Mouse (Mus musculus) liver, adult 2 months (tissue): ENCODE measurements around the gene Ildr1. TPM values are rescaled to one million over a fixed set of nuclear protein-coding genes. Genes with fewer than 3 reads are reported as not detected.

Experiments used
- DNase-seq: peaks from one replicate; pipeline ENCODE4 v3.0.0-alpha.2; 2011; ENCODE audit warnings: low read depth, low spot score; ENCODE audit errors: extremely low read depth
- H3K27ac ChIP-seq: fragments of 200-500 bp; replicated peaks from 2 replicates; pipeline ENCODE4 v1.5.1; 2012; ENCODE audit warnings: low read depth, mild to moderate bottlenecking, control low read depth, inconsistent platforms, low read length; ENCODE audit not compliant: insufficient read depth
- H3K27me3 ChIP-seq: fragments of 200-500 bp; 2 replicates; pipeline ENCODE4 v1.6.1; 2012; ENCODE audit warnings: mild to moderate bottlenecking, moderate library complexity, low read length, inconsistent platforms; ENCODE audit not compliant: control insufficient read depth, insufficient read depth
- H3K36me3 ChIP-seq: fragments of 200-500 bp; 2 replicates; pipeline ENCODE4 v1.6.1; 2012; ENCODE audit warnings: low read length, inconsistent platforms; ENCODE audit not compliant: control insufficient read depth, insufficient read depth
- H3K4me1 ChIP-seq: fragments of 200-500 bp; 2 replicates; pipeline ENCODE4 v1.6.1; 2011; ENCODE audit warnings: low read length; ENCODE audit not compliant: control insufficient read depth, insufficient read depth
- H3K4me3 ChIP-seq: fragments of 200-500 bp; 2 replicates; pipeline ENCODE4 v1.5.1; 2011; ENCODE audit warnings: low read depth, mild to moderate bottlenecking, control low read depth, low read length, moderate library complexity; ENCODE audit not compliant: insufficient read depth
- H3K79me2 ChIP-seq: fragments of 200-500 bp; 2 replicates; pipeline ENCODE4 v1.6.1; 2012; ENCODE audit warnings: inconsistent platforms, mild to moderate bottlenecking, low read length, moderate library complexity; ENCODE audit not compliant: control insufficient read depth, insufficient read depth
- H3K9ac ChIP-seq: fragments of 200-500 bp; 2 replicates; pipeline ENCODE4 v1.6.1; 2012; ENCODE audit warnings: low read depth, mild to moderate bottlenecking, control low read depth, inconsistent platforms, low read length
- CTCF ChIP-seq: fragments of 200-500 bp; IDR thresholded peaks from 2 replicates; pipeline ENCODE4 v1.5.1; 2011; ENCODE audit warnings: low read depth, low read length, control low read depth
- POLR2A ChIP-seq: fragments of 200-500 bp; IDR thresholded peaks from 2 replicates; pipeline ENCODE4 v1.6.1; 2011; ENCODE audit warnings: low read length, control low read depth; ENCODE audit not compliant: insufficient read depth; ENCODE audit errors: extremely low read depth
- WGBS: fragments of 180-500 bp; shearing (Covaris S2); methylation state at CpG from one replicate; pipeline ENCODE4 v1.1.7; 2018; 5-methylcytosine and 5-hydroxymethylcytosine counted together
- polyA plus RNA-seq: library from polyadenylated mRNA; depleted of rRNA; stranded (reverse); fragments of >200 nt; gene quantifications from 2 replicates; pipeline ENCODE4 v1.2.3, GENCODE M21; 2012; rRNA removed
- total RNA-seq: library from RNA; depleted of rRNA; stranded (reverse); fragments of >200 nt; gene quantifications from 2 replicates; pipeline ENCODE4 v1.2.3, GENCODE M21; 2014; rRNA removed

Ildr1 gene
- total and polyA plus RNA-seq, 2 experiments = 0.11 to 0.37 TPM

GRCm38 (mm10) chr16:36770191-36770771 is 76.5 kb downstream of the Ildr1 start:
- TF ChIP-seq POLR2A (no peak), CTCF (no peak)
- 78% methylated on average over 9 of the region's 13 CpGs for WGBS
- no peak overlapping the region for H3K9ac ChIP-seq
- no peaks in the 10 kb centered on the region for H3K4me1 ChIP-seq
- H3K36me3 ChIP-seq = no peaks in the 10 kb centered on the region
- peak; percentile 30 for DNase-seq
- H3K27ac ChIP-seq = no peak overlapping the region
- H3K27me3 ChIP-seq = no peaks in the 10 kb centered on the region
- no peaks in the 10 kb centered on the region for H3K79me2 ChIP-seq
- no peak overlapping the region for H3K4me3 ChIP-seq

GRCm38 (mm10) chr16:36770830-36771229 is 77.1 kb downstream of the Ildr1 start:
- no peaks in the 10 kb centered on the region for H3K4me1 ChIP-seq
- no peak overlapping the region for H3K9ac ChIP-seq
- TF ChIP-seq CTCF = no peak
- TF ChIP-seq POLR2A = no peak
- 56% methylated on average over 4 of the region's 4 CpGs for WGBS
- H3K79me2 ChIP-seq = no peaks in the 10 kb centered on the region
- no peaks in the 10 kb centered on the region for H3K36me3 ChIP-seq
- no peak overlapping the region for H3K4me3 ChIP-seq
- DNase-seq = peak; percentile 51
- H3K27me3 ChIP-seq = no peaks in the 10 kb centered on the region
- no peak overlapping the region for H3K27ac ChIP-seq

GRCm38 (mm10) chr16:36771244-36771643 is 77.5 kb downstream of the Ildr1 start:
- TF ChIP-seq POLR2A = no peak
- TF ChIP-seq CTCF = no peak
- WGBS = 89% methylated on average over 2 of the region's 2 CpGs

GRCm38 (mm10) chr16:36771703-36772102 is 77.9 kb downstream of the Ildr1 start:
- DNase-seq = no peak
- Histone ChIP-seq H3K79me2 (no peaks in the 10 kb centered on the region), H3K9ac (no peak overlapping the region), H3K4me1 (no peaks in the 10 kb centered on the region), H3K36me3 (no peaks in the 10 kb centered on the region), H3K4me3 (no peak overlapping the region), H3K27me3 (no peaks in the 10 kb centered on the region), H3K27ac (no peak overlapping the region)
- TF ChIP-seq CTCF (no peak), POLR2A (no peak)
- WGBS = 93% methylated on average over 3 of the region's 3 CpGs

More at GRCm38 (mm10) chr16:36771244-36771643, 77.5 kb downstream of the Ildr1 start:
- Histone ChIP-seq H3K27me3 (no peaks in the 10 kb centered on the region), H3K79me2 (no peaks in the 10 kb centered on the region), H3K27ac (no peak overlapping the region), H3K4me3 (no peak overlapping the region), H3K36me3 (no peaks in the 10 kb centered on the region), H3K9ac (no peak overlapping the region), H3K4me1 (no peaks in the 10 kb centered on the region)
- DNase-seq = no peak

GRCm38 (mm10) chr16:36772996-36773395 is 79.2 kb downstream of the Ildr1 start:
- H3K36me3 ChIP-seq = no peaks in the 10 kb centered on the region
- H3K9ac ChIP-seq = no peak overlapping the region
- TF ChIP-seq CTCF = no peak
- TF ChIP-seq POLR2A = no peak
- no peaks in the 10 kb centered on the region for H3K79me2 ChIP-seq
- H3K27ac ChIP-seq = no peak overlapping the region
- no peak overlapping the region for H3K4me3 ChIP-seq
- no peak for DNase-seq
- 77% methylated on average over 5 of the region's 5 CpGs for WGBS
- H3K27me3 ChIP-seq = no peaks in the 10 kb centered on the region
- H3K4me1 ChIP-seq = no peaks in the 10 kb centered on the region

GRCm38 (mm10) chr16:36775658-36776057 is 81.9 kb downstream of the Ildr1 start:
- WGBS = 85% methylated on average over 6 of the region's 6 CpGs
- H3K79me2 ChIP-seq = no peaks in the 10 kb centered on the region
- no peak overlapping the region for H3K27ac ChIP-seq
- no peak for TF ChIP-seq CTCF
- TF ChIP-seq POLR2A = no peak
- no peaks in the 10 kb centered on the region for H3K4me1 ChIP-seq
- H3K9ac ChIP-seq = no peak overlapping the region
- no peaks in the 10 kb centered on the region for H3K36me3 ChIP-seq
- DNase-seq = no peak
- H3K27me3 ChIP-seq = no peaks in the 10 kb centered on the region
- H3K4me3 ChIP-seq = no peak overlapping the region

Other genes starting within 250 kb of the Ildr1 start
- not detected in 2 replicates for gene Stfa3, start 238.6 kb upstream of the Ildr1 start, total RNA-seq
- gene Stfa3, start 238.6 kb upstream of the Ildr1 start, polyA plus RNA-seq = not detected in 2 replicates
- not detected in 2 replicates for gene Casr, start 131.8 kb upstream of the Ildr1 start, total RNA-seq
- not detected in 2 replicates for gene Casr, start 131.8 kb upstream of the Ildr1 start, polyA plus RNA-seq
- gene Cd86, start 27.9 kb upstream of the Ildr1 start, total RNA-seq = 5.2 and 5.3 TPM in 2 replicates
- gene Cd86, start 27.9 kb upstream of the Ildr1 start, polyA plus RNA-seq = 0.68 and 0.99 TPM in 2 replicates
- 2.8 and 6.9 TPM in 2 replicates for gene Slc15a2, start 91.0 kb downstream of the Ildr1 start, total RNA-seq
- gene Slc15a2, start 91.0 kb downstream of the Ildr1 start, polyA plus RNA-seq = 0.24 and 0.97 TPM in 2 replicates
- gene Iqcb1, start 134.4 kb downstream of the Ildr1 start, total RNA-seq = 3.6 and 6.3 TPM in 2 replicates
- gene Iqcb1, start 134.4 kb downstream of the Ildr1 start, polyA plus RNA-seq = 1.3 and 1.4 TPM in 2 replicates
- gene Eaf2, start 181.0 kb downstream of the Ildr1 start, total RNA-seq = 0.28 and 0.67 TPM in 2 replicates
- 0.28 and 0.29 TPM in 2 replicates for gene Eaf2, start 181.0 kb downstream of the Ildr1 start, polyA plus RNA-seq
- 34.1 and 36.2 TPM in 2 replicates for gene Golgb1, start 181.2 kb downstream of the Ildr1 start, total RNA-seq
- gene Golgb1, start 181.2 kb downstream of the Ildr1 start, polyA plus RNA-seq = 22.7 and 30.1 TPM in 2 replicates
- 4.8 and 5.0 TPM in 2 replicates for gene Hcls1, start 241.0 kb downstream of the Ildr1 start, total RNA-seq
- 4.2 and 5.1 TPM in 2 replicates for gene Hcls1, start 241.0 kb downstream of the Ildr1 start, polyA plus RNA-seq